Mouse (Mus musculus): Measurements from ENCODE around the gene Enpep. TPM values are rescaled to one million over a fixed set of nuclear protein-coding genes. Genes with fewer than 3 reads are reported as not detected.

Gene Enpep
- polyA plus RNA-seq, 1 experiment, result 52.4 TPM

DNA sequence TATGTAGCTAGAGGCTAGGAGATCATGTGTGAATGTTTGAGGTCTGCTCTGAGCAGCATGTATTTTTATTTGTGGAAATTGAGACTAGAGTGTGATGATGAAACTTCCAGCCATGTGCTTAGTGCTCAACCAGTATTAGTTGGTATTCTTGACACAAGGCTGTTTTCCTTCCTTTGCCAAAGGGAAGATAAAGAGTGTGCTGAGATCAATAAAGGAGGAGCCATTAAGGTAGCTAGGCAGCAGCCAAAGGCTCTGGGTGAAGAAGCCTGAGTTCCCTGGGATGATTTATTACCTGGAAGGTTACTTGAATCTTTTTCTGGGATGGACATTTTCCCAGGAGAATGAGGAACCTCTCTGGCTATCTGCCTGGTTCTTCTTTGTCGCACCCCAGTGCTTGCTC lies 30.9 kb upstream of the Enpep start:
- WGBS, result 54% methylated on average over 1 of the region's 1 CpGs
- DNase-seq, result no peak
- Histone ChIP-seq H3K36me3 (ENCODE audit: control insufficient read depth, insufficient read depth, low read length) (no peaks in the 10 kb centered on the region), H3K4me1 (ENCODE audit: control insufficient read depth, insufficient read depth, low read length) (no peaks in the 10 kb centered on the region), H3K27ac (ENCODE audit: insufficient read depth, low read depth, low read length) (no peak overlapping the region), H3K4me3 (ENCODE audit: insufficient read depth, low read depth, low read length) (no peak overlapping the region), H3K27me3 (replicated peaks; ENCODE audit: control insufficient read depth, insufficient read depth, low read length) (no peaks in the 10 kb centered on the region)
- TF ChIP-seq CTCF (conservative IDR thresholded peaks at IDR 0.05; ENCODE audit: insufficient read depth, insufficient read length, low read depth, low read length) (no peak), POLR2A (IDR thresholded peaks at IDR 0.05; ENCODE audit: low read depth, low read length) (no peak)

DNA sequence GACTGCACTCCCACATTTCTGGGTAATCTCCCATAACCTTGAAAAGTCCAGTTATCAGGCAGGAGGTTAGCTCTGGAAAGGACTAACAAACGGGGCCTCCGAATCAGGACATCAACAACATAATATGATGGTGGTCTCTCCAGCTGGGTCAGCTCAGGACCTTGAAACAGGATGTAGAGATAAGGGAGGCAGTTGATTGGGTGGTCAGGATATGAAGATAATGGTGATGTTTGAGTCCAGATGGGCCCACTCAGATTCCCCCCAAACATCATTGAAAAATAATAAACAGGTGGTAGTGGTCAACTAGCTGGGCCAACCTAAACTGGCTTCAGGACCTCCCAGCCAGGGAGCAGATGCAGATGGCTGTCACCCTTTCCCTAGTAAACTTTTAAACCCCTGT lies 25.6 kb upstream of the Enpep start:
- TF ChIP-seq CTCF (conservative IDR thresholded peaks at IDR 0.05; ENCODE audit: insufficient read depth, insufficient read length, low read depth, low read length) (no peak), POLR2A (IDR thresholded peaks at IDR 0.05; ENCODE audit: low read depth, low read length) (no peak)
- Histone ChIP-seq H3K4me3 (ENCODE audit: insufficient read depth, low read depth, low read length) (no peak overlapping the region), H3K27ac (ENCODE audit: insufficient read depth, low read depth, low read length) (no peak overlapping the region), H3K27me3 (replicated peaks; ENCODE audit: control insufficient read depth, insufficient read depth, low read length) (no peaks in the 10 kb centered on the region), H3K36me3 (ENCODE audit: control insufficient read depth, insufficient read depth, low read length) (no peaks in the 10 kb centered on the region), H3K4me1 (ENCODE audit: control insufficient read depth, insufficient read depth, low read length) (no peaks in the 10 kb centered on the region)
- 82% methylated on average over 2 of the region's 2 CpGs for WGBS
- no peak for DNase-seq

DNA sequence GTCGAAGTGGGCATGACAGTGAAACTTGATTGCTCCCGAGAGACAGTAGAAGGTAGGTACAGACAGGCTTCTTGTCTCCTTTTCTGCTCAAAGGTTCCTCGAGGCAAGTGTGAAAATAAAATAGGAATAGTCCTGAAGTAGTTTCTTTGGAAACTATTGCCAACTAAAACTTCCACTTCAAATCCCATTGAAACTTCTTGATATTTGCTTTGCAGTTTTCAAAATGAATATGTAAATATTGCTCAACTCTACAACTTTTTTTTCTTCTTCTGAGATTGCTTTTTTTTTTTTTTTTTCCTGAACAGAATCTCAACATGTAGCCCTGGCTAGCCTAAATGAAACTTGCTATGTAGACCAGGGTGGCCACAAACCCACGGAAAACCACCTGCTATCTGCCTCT lies 21.4 kb upstream of the Enpep start:
- H3K27ac ChIP-seq (ENCODE audit: insufficient read depth, low read depth, low read length), result no peak overlapping the region
- DNase-seq, result no peak
- WGBS, result 75% methylated on average over 4 of the region's 4 CpGs
- H3K4me1 ChIP-seq (ENCODE audit: control insufficient read depth, insufficient read depth, low read length), result no peaks in the 10 kb centered on the region
- no peaks in the 10 kb centered on the region for H3K27me3 ChIP-seq (replicated peaks; ENCODE audit: control insufficient read depth, insufficient read depth, low read length)
- H3K36me3 ChIP-seq (ENCODE audit: control insufficient read depth, insufficient read depth, low read length), result no peaks in the 10 kb centered on the region
- H3K4me3 ChIP-seq (ENCODE audit: insufficient read depth, low read depth, low read length), result no peak overlapping the region
- TF ChIP-seq CTCF (conservative IDR thresholded peaks at IDR 0.05; ENCODE audit: insufficient read depth, insufficient read length, low read depth, low read length) (no peak), POLR2A (IDR thresholded peaks at IDR 0.05; ENCODE audit: low read depth, low read length) (no peak)

DNA sequence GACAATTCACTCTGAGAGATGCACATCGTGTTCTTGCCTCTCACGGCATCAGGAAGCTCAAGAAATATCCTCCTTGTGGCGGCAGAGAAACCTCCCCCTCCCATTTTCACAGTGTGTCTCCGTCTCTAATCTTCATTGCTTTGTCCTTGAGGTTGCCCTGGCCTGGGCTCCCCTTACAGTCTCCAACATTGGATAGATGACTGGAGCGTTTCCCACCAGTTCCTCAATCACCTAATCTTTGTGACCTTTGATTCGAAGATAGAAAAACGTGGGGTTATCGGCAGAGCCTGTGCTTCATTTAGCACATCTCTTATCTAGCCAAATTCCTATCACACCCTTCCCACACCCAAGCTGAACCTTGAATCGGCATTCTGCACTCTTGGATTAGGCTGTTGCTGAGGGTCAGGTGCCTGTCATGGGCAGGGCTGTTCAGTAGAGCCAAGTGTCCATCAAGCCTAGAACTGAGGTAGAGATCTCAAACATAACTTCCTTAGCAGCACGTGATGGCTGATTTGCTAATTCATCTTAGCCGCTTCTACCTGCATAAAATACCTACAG lies 18.9 kb upstream of the Enpep start:
- Histone ChIP-seq H3K27me3 (replicated peaks; ENCODE audit: control insufficient read depth, insufficient read depth, low read length) (no peaks in the 10 kb centered on the region), H3K27ac (ENCODE audit: insufficient read depth, low read depth, low read length) (no peak overlapping the region), H3K4me1 (ENCODE audit: control insufficient read depth, insufficient read depth, low read length) (no peaks in the 10 kb centered on the region), H3K36me3 (ENCODE audit: control insufficient read depth, insufficient read depth, low read length) (no peaks in the 10 kb centered on the region), H3K4me3 (ENCODE audit: insufficient read depth, low read depth, low read length) (no peak overlapping the region)
- WGBS, result 81% methylated on average over 11 of the region's 11 CpGs
- no peak for DNase-seq
- TF ChIP-seq POLR2A (IDR thresholded peaks at IDR 0.05; ENCODE audit: low read depth, low read length) (no peak), CTCF (conservative IDR thresholded peaks at IDR 0.05; ENCODE audit: insufficient read depth, insufficient read length, low read depth, low read length) (no peak)

DNA sequence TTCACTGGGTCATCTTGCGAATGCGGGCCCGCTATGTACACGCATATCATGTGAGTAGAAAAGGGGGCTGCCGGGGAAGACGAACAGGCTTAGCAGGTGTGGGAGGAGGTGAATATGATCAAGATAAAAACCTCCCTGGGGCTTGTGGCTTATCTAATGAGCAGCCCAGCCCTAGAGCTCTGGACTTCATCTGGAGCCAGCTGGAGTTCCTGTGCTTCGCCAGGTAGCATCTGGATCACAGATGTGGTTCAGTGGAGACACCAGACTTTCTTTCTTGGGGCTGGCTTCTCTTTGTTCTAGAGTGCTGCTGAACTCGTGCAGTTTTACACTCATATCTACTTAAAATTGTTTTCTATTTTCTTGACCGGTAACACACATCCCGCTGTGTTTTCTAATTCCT lies 14.8 kb upstream of the Enpep start:
- Histone ChIP-seq H3K36me3 (ENCODE audit: control insufficient read depth, insufficient read depth, low read length) (no peaks in the 10 kb centered on the region), H3K27me3 (replicated peaks; ENCODE audit: control insufficient read depth, insufficient read depth, low read length) (no peaks in the 10 kb centered on the region), H3K27ac (ENCODE audit: insufficient read depth, low read depth, low read length) (no peak overlapping the region), H3K4me1 (ENCODE audit: control insufficient read depth, insufficient read depth, low read length) (no peaks in the 10 kb centered on the region), H3K4me3 (ENCODE audit: insufficient read depth, low read depth, low read length) (no peak overlapping the region)
- no peak for DNase-seq
- WGBS, result 90% methylated on average over 10 of the region's 10 CpGs
- TF ChIP-seq CTCF (conservative IDR thresholded peaks at IDR 0.05; ENCODE audit: insufficient read depth, insufficient read length, low read depth, low read length), result no peak
- no peak for TF ChIP-seq POLR2A (IDR thresholded peaks at IDR 0.05; ENCODE audit: low read depth, low read length)

DNA sequence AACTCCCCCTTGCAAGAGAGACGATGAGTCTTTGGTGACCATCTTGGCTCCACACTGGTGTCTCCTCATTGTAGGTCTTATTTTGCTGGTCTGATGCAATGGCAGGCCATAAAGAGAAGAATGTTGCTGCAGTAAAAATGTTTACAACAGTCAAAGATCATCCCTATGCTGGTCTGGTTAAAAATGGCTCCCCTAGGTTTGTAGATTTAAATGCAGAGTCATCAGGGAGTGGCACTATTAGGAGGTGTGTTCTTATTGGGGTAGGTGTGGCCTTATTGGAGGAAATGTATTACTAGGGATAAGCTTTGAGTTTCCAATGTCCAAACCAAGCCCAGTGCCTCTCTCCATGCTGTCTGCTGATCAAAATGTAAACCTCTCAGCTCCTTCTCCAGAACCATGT lies 10.2 kb upstream of the Enpep start:
- Histone ChIP-seq H3K4me3 (ENCODE audit: insufficient read depth, low read depth, low read length) (no peak overlapping the region), H3K27me3 (replicated peaks; ENCODE audit: control insufficient read depth, insufficient read depth, low read length) (no peaks in the 10 kb centered on the region), H3K36me3 (ENCODE audit: control insufficient read depth, insufficient read depth, low read length) (no peaks in the 10 kb centered on the region), H3K27ac (ENCODE audit: insufficient read depth, low read depth, low read length) (no peak overlapping the region), H3K4me1 (ENCODE audit: control insufficient read depth, insufficient read depth, low read length) (no peaks in the 10 kb centered on the region)
- WGBS, result 93% methylated on average over 1 of the region's 1 CpGs
- no peak for DNase-seq
- TF ChIP-seq POLR2A (IDR thresholded peaks at IDR 0.05; ENCODE audit: low read depth, low read length), result no peak
- TF ChIP-seq CTCF (conservative IDR thresholded peaks at IDR 0.05; ENCODE audit: insufficient read depth, insufficient read length, low read depth, low read length), result no peak

DNA sequence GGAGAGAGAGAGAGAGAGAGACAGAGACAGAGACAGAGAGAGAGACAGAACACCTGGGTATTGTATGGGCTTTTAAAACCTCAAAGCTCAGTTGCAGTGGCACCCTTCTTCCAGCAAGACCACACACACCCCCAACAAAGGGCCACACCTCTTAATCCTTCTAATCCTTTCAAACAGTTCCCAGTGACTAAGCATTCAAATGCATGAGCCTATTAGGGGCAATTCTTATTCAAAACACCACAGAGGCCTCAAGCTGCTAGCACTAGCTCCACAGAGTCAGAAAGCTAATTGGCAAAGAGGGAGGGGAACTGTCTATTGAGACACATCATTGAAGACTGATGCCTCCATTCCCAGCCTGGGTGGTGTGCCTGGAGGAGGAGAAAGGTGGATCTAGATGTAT lies 8.5 kb upstream of the Enpep start:
- Histone ChIP-seq H3K4me3 (ENCODE audit: insufficient read depth, low read depth, low read length) (no peak overlapping the region), H3K27me3 (replicated peaks; ENCODE audit: control insufficient read depth, insufficient read depth, low read length) (no peaks in the 10 kb centered on the region), H3K36me3 (ENCODE audit: control insufficient read depth, insufficient read depth, low read length) (no peaks in the 10 kb centered on the region), H3K27ac (ENCODE audit: insufficient read depth, low read depth, low read length) (no peak overlapping the region), H3K4me1 (ENCODE audit: control insufficient read depth, insufficient read depth, low read length) (no peaks in the 10 kb centered on the region)
- TF ChIP-seq CTCF (conservative IDR thresholded peaks at IDR 0.05; ENCODE audit: insufficient read depth, insufficient read length, low read depth, low read length), result no peak
- DNase-seq, result no peak

Data from kidney, adult 2 months (tissue).